Mouse (Mus musculus) spleen, postnatal 10 days (tissue): Measurements from ENCODE around the gene Serpinb1b.

Experiments
- DNase-seq, 2 experiments: peaks; one replicate each; pipeline ENCODE4 v3.0.0; 2021 to 2022; ENCODE audit warnings: low spot score in 2 of 2

Serpinb1b gene

DNA sequence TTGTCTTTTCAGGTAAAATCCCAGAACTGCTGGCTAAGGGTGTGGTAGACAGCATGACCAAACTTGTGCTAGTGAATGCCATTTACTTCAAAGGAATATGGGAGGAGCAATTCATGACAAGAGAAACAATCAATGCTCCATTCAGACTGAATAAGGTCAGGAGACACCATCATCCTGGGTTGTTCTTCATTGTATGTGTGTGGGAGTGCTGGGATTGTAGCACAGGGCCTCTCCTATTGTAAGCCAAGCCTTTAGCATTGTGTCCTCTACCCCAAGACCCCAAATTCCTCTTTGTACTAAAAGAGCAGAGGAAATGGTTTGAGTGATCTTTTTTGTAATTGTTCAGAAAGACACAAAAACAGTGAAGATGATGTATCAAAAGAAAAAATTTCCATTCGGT lies 12.9 kb downstream of the Serpinb1b start:
- DNase-seq = no peak

DNA sequence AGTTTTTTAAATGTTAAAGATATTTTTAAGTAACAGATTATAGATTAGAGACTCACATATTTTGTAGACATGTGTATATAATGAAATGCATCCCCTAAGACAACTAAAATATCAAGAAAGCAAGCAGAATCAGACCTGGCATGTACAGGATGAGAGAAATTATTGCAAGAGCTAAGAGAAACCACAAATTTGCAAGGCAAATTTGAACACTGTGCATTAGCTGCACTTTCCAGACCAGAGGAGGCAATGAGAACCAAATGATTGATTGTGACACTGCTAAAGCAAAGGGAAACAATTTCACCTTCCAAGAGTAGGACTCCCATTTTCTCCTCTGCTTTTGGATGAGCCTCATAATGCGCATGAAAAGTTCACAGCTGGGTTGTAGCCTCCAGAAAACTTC lies 17.2 kb downstream of the Serpinb1b start:
- DNase-seq = no peak

DNA sequence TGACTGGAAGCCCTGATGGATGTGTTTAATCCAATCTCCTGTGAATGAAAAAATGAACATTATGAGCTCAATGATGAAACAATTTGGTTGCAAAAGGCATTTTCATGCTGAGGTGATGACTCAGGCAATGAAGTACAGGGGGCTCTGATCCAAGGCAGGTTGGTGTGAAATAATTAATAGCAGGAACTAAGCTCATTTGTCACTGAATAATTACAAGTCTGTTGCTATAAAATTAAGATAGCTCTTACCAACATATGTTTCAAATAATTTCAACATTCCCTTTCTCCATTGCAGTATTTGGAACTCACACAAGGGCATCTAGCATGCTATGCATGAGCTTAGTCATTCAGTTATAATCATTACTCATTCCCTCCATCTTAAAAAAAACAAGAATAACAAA lies 27.3 kb downstream of the Serpinb1b start:
- no peak for DNase-seq

DNA sequence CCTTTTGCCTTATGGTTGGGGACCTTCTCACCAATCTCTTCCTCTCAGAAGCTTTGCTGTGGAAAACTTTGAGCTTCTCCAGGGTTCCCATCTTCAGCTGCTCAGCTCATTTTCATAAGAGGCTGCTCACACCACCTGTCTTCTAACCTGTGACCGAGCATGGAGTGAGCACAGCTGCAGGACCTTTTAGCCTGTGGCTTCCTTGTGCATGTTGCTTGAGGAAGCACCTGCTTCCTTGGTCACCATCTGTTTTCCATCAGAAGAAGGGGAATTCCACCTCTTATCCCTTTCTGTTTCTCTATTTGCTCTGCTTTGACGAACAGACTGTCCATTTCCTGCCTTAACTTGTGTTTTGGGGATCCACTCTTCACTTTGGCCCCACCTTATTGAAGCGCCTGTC lies 34.7 kb downstream of the Serpinb1b start:
- no peak for DNase-seq

DNA sequence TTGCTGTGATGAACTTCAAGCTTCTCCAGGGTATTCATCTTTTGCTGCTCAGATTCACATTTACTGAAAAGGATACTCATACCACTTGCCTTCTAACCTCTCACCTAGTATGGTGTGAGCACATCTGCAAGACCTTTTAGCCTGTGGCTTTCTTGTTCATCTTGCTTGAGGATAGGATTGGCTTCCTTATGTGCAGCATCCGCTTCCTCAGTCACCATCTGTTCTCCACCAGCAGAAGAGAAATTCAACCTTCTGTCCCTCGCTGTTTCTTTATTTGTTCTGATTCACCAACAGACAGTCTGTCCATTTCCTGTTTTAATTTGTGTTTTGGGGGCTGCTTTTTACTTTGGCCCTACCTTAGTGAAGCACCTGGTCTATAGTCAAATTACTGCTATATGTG lies 59.3 kb downstream of the Serpinb1b start:
- no peak for DNase-seq

DNA sequence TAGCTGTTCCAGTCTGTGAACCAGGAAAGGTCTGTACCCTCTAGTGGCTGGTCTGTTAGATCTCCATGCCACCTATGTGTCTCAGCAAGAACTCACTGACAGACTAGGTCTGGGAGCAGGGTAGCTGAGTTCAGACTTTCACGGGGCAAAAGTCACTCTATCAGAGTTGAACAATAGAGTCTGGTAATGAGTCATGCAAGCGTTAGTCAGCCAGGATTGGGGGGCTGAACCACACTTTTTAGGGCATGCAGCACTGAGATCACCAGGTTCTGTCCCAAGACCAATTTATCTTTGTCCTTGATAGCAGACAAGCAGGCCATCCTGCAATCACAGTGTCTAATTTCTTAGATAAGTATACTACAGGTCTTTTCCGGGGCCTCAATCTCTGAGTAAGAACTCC lies 63.1 kb downstream of the Serpinb1b start:
- no peak for DNase-seq
